Mouse (Mus musculus) retina, embryonic 14.5 days (tissue): ENCODE results near the gene Samm50.

ENCODE experiments used
- DNase-seq: peaks from one replicate; pipeline ENCODE4 v3.0.0-alpha.2; 2015; ENCODE audit warnings: low spot score

Gene Samm50

GRCm38 (mm10) chr15:84238552-84238951, 46.5 kb downstream of the Samm50 start:
- DNase-seq, result no peak

GRCm38 (mm10) chr15:84238991-84239401, 47.0 kb downstream of the Samm50 start:
- no peak for DNase-seq

- no peak for DNase-seq
These were observed 49.5 kb downstream of the Samm50 start for GRCm38 (mm10) chr15:84241520-84241919.

GRCm38 (mm10) chr15:84245104-84245503, 53.1 kb downstream of the Samm50 start:
- no peak for DNase-seq

- no peak for DNase-seq
These were observed 54.2 kb downstream of the Samm50 start for GRCm38 (mm10) chr15:84246195-84246594.

- DNase-seq, result no peak
These were observed 55.3 kb downstream of the Samm50 start for GRCm38 (mm10) chr15:84247309-84247708.

- DNase-seq, result no peak
These were observed 59.2 kb downstream of the Samm50 start for GRCm38 (mm10) chr15:84251227-84251626.

- DNase-seq, result no peak
These were observed 60.6 kb downstream of the Samm50 start for GRCm38 (mm10) chr15:84252645-84253044.

GRCm38 (mm10) chr15:84253757-84254156, 61.7 kb downstream of the Samm50 start:
- no peak for DNase-seq

GRCm38 (mm10) chr15:84254387-84254786, 62.3 kb downstream of the Samm50 start:
- no peak for DNase-seq

- DNase-seq, result no peak
These were observed 64.3 kb downstream of the Samm50 start for GRCm38 (mm10) chr15:84256254-84256850.

- DNase-seq, result no peak
These were observed 64.8 kb downstream of the Samm50 start for GRCm38 (mm10) chr15:84256864-84257263.

- DNase-seq, result peak; percentile 54
These were observed 66.7 kb downstream of the Samm50 start for GRCm38 (mm10) chr15:84258602-84259355.

- peak; percentile 94 for DNase-seq
These were observed 68.2 kb downstream of the Samm50 start for GRCm38 (mm10) chr15:84260123-84260822.

GRCm38 (mm10) chr15:84262630-84263029, 70.6 kb downstream of the Samm50 start:
- DNase-seq, result no peak

GRCm38 (mm10) chr15:84263573-84263972, 71.5 kb downstream of the Samm50 start:
- no peak for DNase-seq

GRCm38 (mm10) chr15:84265141-84265540, 73.1 kb downstream of the Samm50 start:
- DNase-seq, result no peak

GRCm38 (mm10) chr15:84266290-84266689, 74.2 kb downstream of the Samm50 start:
- DNase-seq, result no peak
